Mouse (Mus musculus): ENCODE results near the gene Smpd3.

Gene Smpd3

GRCm38 (mm10) chr8:106234567-106235261 lies 103.1 kb downstream of the Smpd3 start:
- CTCF ChIA-PET, result no interaction called here

DNA sequence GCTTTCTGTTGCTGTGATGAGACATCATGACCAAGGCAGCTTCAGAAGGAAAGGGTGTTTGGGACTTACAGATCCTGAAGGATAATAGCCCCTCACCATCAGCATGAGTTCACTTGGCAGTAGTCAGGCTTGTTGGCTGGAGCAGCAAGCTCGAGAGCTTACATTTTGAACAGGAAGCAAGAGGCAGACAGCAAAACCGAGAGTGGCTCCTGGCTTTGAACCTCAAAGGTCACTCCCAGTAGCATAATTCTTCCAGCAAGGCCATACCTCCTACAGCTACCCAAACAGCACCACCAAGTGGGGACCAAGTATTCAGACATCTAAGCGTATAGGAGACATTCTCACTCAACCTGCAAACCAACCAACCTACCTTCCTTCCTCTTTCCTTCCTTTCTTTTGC lies 105.0 kb downstream of the Smpd3 start:
- CTCF ChIA-PET, result interaction anchor here (0.6 kb wide), 1 partner anchor 8 kb away, joined by 4 read pairs; no protein-coding TSS in a partner anchor

DNA sequence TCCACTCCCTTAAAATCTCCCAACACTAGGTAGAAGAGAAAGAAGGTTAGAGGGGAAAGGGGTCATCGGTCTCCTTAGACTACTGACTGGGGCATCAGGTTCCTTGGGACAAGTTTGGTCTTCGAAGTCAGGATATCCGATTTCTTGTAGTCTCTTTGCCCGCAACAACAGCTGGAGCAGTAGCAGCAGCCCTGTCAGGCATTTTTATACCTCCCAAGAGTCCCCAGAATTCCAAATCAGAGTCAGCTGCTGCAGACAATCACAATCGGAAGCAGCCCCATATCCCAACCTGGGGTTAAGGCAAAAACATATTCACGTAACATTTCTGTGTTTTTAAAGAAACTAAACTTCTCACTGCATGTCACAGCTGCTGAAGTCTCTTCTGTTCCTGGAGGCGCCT lies 106.3 kb downstream of the Smpd3 start:
- CTCF ChIA-PET, result no interaction called here

DNA sequence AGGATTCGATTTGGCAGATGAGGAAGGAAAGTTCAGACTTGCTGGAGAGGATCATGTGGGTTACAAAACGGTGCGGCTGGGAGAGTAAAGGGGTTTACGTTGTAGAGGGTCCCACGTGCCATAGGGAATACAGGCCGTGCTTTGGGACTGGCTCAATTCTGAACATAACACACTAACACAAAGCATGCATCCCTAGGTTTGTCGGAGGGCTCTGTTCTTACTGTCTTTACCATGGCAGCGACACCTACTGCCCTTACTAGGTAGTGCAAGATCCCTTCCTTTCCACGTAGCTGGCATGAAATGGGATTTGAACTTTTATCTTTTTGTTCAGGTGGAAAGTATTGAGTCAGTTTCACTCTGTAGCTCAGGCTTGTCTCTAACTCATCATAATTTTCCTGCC lies 111.2 kb downstream of the Smpd3 start:
- CTCF ChIA-PET, result no interaction called here

- CTCF ChIA-PET, result no interaction called here
Observed at GRCm38 (mm10) chr8:106219620-106220019, 118.2 kb downstream of the Smpd3 start.

DNA sequence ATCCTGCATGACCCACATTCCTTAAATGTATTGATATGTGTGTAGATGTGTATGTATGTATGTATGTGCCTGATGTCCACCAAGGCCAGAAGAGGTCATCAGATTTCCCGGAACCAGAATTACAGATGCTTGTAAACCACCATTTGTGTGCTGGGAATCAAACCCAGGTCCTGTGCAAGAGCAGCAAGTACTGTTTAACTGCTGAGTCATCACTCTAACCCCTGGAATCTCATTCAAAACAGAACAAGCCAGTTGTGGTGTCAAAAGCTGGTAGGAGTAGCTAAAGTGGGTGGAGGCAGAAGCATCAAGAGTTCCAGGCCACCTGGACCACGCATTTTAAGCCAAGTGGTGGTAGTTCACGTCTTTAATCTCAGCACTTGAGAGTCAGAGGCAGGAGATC lies 123.8 kb downstream of the Smpd3 start:
- CTCF ChIA-PET, result no interaction called here

- CTCF ChIA-PET, result interaction anchor here (0.6 kb wide), 1 partner anchor 9 kb away, joined by 8 read pairs; no protein-coding TSS in a partner anchor
Observed at GRCm38 (mm10) chr8:106211421-106211820, 126.4 kb downstream of the Smpd3 start.

- CTCF ChIA-PET, result interaction anchor here (0.6 kb wide), 1 partner anchor 8 kb away, joined by 8 read pairs; no protein-coding TSS in a partner anchor
Observed at GRCm38 (mm10) chr8:106210821-106211345, 126.9 kb downstream of the Smpd3 start, which contains the start of the genes Slc7a6os and Prmt7. Gene Slc7a6os (minus strand): TSS chr8:106210935. Gene Prmt7 (plus strand): TSS chr8:106210936.

DNA sequence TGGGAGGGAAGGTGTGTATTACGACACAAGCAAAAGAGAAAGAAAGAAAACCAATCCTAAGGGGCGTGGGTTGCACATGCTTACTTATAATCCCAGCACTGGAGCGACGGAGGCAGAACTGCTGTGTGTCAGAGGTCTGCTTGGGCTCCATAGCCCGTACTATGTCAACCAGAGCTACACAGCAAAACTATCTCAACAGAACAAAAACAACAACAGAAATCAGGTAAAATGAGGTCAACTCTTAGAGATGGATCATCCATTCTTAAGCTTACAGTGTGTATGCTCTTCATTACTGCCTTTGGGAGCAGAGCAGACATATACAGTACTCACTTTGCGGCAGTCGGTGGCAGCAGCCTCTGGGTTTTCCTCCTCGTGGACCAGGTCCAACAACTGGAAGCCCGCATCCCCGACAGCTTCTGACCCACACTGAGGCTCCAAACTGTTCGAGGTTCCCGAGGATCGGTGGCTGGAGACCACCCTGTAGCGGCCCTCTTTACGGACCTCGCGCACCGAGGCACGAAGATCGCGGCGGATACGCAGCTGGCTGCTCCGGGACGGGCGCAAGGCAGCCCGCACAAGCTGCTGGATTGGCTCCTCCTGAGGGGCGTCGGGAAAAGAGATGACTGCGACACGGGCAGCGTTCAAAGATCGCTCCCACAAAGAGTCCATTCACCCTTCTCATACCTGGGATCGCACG lies 127.6 kb downstream of the Smpd3 start:
- CTCF ChIA-PET, result no interaction called here
